Mouse (Mus musculus): Measurements from ENCODE around the gene Mark4.

Mark4 gene

GRCm38 (mm10) chr7:19402535-19403112 is 56.0 kb downstream of the Mark4 start:
- DNase-seq (ENCODE audit: inconsistent age in 2 of 2, low spot score in 1 of 2): no peak

DNA sequence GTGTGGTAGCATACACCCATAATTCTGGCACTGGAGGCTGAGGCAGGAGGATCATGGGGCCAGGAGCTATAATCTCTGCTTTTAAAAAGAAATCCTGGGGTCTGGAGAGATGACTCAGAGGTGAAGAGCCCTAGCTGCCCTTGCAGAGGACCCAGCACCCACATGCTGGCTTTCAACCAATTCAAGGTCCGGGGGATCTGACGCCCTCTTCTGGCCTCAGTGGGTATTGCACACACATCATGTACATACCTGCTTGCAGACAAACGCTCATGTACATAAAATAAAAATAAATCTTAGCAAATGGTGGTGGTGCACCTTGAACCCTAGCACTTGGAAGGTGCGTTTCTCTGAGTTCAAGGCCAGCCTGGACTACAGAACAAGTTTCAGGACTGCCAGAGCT is 57.7 kb downstream of the Mark4 start:
- no peak for DNase-seq (ENCODE audit: inconsistent age in 2 of 2, low spot score in 1 of 2)

DNA sequence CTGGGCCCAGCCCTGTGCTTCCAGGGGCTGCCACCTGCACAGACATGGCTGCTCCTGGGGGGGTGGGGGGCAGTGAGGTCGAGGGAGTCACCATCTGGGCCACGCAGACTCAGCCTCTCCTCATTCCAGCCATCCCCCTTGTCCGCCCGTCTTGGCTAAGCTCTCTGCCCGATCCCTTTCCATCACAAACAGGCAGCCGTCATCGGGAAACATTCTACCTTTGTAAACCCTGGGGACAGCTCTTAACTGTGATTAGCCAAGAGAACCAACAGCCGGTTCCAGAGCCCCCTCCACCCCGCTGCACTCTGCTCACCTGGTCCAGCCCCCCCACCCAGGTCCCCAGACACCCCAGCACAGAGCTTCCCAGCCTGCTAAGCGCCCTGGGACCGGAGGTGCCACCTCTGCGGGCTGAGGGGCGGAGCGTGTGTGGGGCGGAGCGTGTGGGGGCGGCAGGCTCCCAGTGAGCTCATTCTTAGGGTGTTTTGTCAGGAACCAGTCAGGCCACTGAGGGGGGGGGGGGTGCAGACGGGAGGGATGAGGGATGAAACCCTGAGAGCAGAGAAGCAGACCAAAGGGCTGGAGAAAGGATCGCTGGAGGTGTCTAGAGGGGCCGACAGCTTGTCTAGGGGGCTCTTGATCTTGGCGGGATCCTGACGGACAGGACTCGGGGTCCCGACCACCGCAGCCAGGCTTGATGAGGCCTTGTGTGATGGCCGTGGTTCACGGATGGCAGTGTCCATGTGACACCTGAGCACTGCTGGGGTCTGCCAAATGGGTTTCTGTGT is 58.9 kb downstream of the Mark4 start:
- peak; percentile 83 for DNase-seq (ENCODE audit: inconsistent age in 2 of 2, low spot score in 1 of 2)

GRCm38 (mm10) chr7:19394484-19394883 is 64.1 kb downstream of the Mark4 start:
- no peak for DNase-seq (ENCODE audit: inconsistent age in 2 of 2, low spot score in 1 of 2)

DNA sequence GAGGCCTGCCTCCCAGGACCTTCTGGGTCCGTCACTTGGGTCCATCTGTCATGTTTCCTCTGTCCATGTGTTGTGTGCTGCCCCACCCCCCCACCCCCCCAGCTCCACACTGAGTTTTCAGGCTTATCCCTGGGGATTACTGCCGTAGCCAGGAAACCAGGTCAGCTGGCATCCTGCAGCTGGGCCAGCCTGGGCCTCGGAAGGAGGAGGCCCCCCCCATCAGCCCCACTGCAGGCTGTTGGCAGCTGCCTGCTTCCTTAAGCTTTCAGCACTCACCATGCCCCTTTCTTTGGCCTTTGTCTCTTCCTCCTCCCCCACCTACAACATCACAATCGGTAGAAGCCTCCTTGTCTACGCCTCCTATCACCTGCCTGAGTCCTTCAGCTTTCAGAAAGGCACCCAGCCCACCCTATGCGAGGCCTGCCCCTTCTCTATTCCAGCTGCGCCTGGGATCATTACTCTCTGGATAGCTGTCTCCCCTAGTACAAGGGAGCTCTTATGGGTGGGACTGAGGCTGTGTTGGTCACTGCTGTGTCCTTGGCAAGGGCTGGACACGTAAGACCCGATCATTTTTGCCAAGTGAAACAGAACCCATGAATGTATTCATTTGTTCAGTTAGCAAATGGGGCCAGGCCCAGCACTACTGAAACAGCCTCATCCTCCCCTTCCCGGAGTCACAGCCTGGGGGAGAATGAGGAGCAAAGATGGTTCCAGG is 69.8 kb downstream of the Mark4 start:
- no peak for DNase-seq (ENCODE audit: inconsistent age in 2 of 2, low spot score in 1 of 2)

- peak; percentile 68 to 69 for DNase-seq (ENCODE audit: inconsistent age in 2 of 2, low spot score in 1 of 2)
These were observed 74.9 kb downstream of the Mark4 start for GRCm38 (mm10) chr7:19383708-19384107.

- no peak for DNase-seq (ENCODE audit: inconsistent age in 2 of 2, low spot score in 1 of 2)
These were observed 76.5 kb downstream of the Mark4 start for GRCm38 (mm10) chr7:19382166-19382541.

DNA sequence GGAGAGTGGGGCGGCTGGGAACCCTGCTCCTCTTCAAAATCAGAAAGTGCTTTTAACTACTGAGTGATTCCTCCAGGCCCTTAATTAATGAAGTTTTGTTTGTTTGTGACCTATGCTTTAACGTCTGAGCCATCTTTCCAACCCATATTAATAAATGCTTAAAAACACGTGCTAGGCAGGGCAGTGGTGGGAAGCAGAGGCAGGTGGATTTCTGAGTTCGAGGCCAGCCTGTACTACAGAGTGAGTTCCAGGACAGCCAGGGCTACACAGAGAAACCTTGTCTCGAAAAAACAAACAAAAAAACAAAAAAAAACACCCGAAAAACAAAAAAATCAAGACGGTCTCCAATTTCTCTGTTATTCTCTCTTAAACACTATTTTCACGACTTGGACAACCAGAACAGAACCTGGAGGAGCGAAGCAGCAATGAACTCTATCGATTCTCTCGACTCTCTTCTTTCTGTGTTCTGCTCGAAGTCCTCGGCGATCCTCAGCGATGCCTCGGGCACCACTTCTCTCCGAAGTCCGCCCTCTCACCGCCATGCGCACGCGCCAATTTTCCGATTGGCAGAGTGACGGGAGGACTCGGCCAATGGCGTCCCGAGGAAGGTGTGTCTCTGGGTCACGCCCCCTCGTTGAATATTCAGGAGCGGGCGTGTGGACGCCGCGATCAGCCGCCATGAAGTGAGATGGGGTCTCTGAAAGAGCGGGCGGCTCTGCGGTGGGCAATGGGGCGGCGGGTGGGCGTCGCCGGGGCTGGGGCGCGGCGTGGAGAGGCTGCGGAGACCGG is 77.0 kb downstream of the Mark4 start, which contains the start of gene Ercc2:
Ercc2 (plus strand) TSS at position 634 of the 789 bp plus-strand sequence.
- peak; percentile 99 for DNase-seq (ENCODE audit: inconsistent age in 2 of 2, low spot score in 1 of 2)

- no peak for DNase-seq (ENCODE audit: inconsistent age in 2 of 2, low spot score in 1 of 2)
These were observed 80.6 kb downstream of the Mark4 start for GRCm38 (mm10) chr7:19378049-19378448.

DNA sequence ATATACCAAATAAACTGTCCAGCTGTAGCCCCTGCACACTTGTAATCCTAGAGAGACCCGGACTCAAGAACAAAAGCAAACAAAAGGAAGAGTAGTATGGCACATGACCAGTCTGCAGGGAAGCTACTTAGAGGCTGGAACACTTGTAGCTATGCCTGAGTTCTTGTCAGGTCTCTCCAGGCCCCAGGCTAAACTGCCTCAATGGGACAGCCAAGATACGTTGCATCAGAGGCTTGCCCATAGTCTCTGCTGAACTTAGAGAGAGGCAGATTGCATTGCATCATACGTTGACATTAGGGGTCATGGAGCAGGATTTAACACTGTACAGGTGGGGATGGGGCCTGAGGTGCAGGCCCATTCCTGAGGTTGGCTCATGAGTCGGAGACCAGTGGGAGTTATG is 82.6 kb downstream of the Mark4 start:
- DNase-seq (ENCODE audit: inconsistent age in 2 of 2, low spot score in 1 of 2): no peak

- DNase-seq (ENCODE audit: inconsistent age in 2 of 2, low spot score in 1 of 2): no peak
These were observed 83.3 kb downstream of the Mark4 start for GRCm38 (mm10) chr7:19375368-19375767.

All from adrenal gland, adult (tissue).